In genomic region chr10:31076415-31076814, GRCm38 (mm10) we compare ENCODE assay signal across 19 mouse cellular contexts.
A peak's percentile ranks its signal among the peaks of the same experiment; 100 is the strongest.
DNase-seq lines count a peak whose midpoint lies in the region; ATAC-seq and TF ChIP-seq lines count a peak whose summit lies in the region.
"Had no signal": no experiment of that assay in that cellular context is flagged by ENCODE, and none has a peak within 500 bp of the region (broad histone marks: within the 10 kb centered on the region; RNA-seq: fewer than 3 reads in every experiment).

No protein-coding gene starts in this region.

- no peak overlapping the region for H3K9ac ChIP-seq in hindbrain, embryonic 12.5 days
- no peak overlapping the region for H3K9ac ChIP-seq in hindbrain, embryonic 11.5 days (ENCODE audit: low read depth, low read length)
- H3K9ac ChIP-seq in lung, postnatal 0 days (replicated peaks; ENCODE audit: low read depth) = no peak overlapping the region
- no peak overlapping the region for H3K9ac ChIP-seq in stomach, embryonic 14.5 days (replicated peaks; ENCODE audit: low read depth, low read length)
- H3K9ac ChIP-seq: liver, embryonic 13.5 days had no signal

- ATAC-seq in hindbrain, embryonic 12.5 days (ENCODE audit: low FRiP score) = no peak
- ATAC-seq in hindbrain, embryonic 11.5 days (ENCODE audit: low FRiP score) = no peak
- ATAC-seq in lung, postnatal 0 days = no peak
- 0 out of 2 replicates have a peak, but pooled peaks have one; percentile 44 for ATAC-seq in stomach, embryonic 14.5 days (ENCODE audit: insufficient number of reproducible peaks, insufficient read depth, low FRiP score, low read depth)
- ATAC-seq in megakaryocyte progenitor cell, adult 5-6 weeks (replicated peaks; ENCODE audit: poor library complexity) = no peak
- ATAC-seq: forebrain, embryonic 16.5 days; midbrain, embryonic 16.5 days had no signal

- H3K4me2 ChIP-seq in hindbrain, embryonic 12.5 days (replicated peaks) = 0 out of 2 replicates have a peak overlapping the region, but pooled peaks have one; percentile 11
- H3K4me2 ChIP-seq in hindbrain, embryonic 11.5 days (replicated peaks; ENCODE audit: low read depth, low read length) = no peak overlapping the region
- peak overlapping the region; percentile 27; the same call in 1 of the 2 replicates for H3K4me2 ChIP-seq in lung, postnatal 0 days (replicated peaks; ENCODE audit: low read depth, low read length)
- H3K4me2 ChIP-seq in stomach, embryonic 14.5 days (replicated peaks; ENCODE audit: low read depth, low read length) = peak overlapping the region; percentile 16; the same call in 1 of the 2 replicates
- H3K4me2 ChIP-seq: liver, embryonic 13.5 days had no signal

- TF ChIP-seq CTCF in lung, postnatal 0 days (IDR thresholded peaks at IDR 0.05) = no peak

- no peak overlapping the region for H3K27ac ChIP-seq in hindbrain, embryonic 12.5 days
- H3K27ac ChIP-seq in hindbrain, embryonic 11.5 days (ENCODE audit: low read depth, low read length) = no peak overlapping the region
- no peak overlapping the region for H3K27ac ChIP-seq in lung, postnatal 0 days (ENCODE audit: low read length)
- no peak overlapping the region for H3K27ac ChIP-seq in stomach, embryonic 14.5 days (ENCODE audit: low read length)
- H3K27ac ChIP-seq: gastrocnemius, adult 2 months; liver, embryonic 13.5 days had no signal

- H3K27me3 ChIP-seq in hindbrain, embryonic 12.5 days = no peaks in the 10 kb centered on the region
- H3K27me3 ChIP-seq in hindbrain, embryonic 11.5 days (ENCODE audit: control insufficient read depth, insufficient read depth, low read length) = no peaks in the 10 kb centered on the region
- no peaks in the 10 kb centered on the region for H3K27me3 ChIP-seq in lung, postnatal 0 days (replicated peaks; ENCODE audit: insufficient read depth, low read length)
- H3K27me3 ChIP-seq in stomach, embryonic 14.5 days (ENCODE audit: control insufficient read depth, insufficient read depth, low read length) = no peaks in the 10 kb centered on the region
- H3K27me3 ChIP-seq: liver, embryonic 13.5 days had no signal

- TF ChIP-seq EP300 in lung, postnatal 0 days (IDR thresholded peaks at IDR 0.05) = no peak

- 57% methylated on average over 8 of the region's 8 CpGs for WGBS in hindbrain, embryonic 12.5 days
- 62% methylated on average over 8 of the region's 8 CpGs for WGBS in hindbrain, embryonic 11.5 days
- WGBS in lung, postnatal 0 days = 38% methylated on average over 8 of the region's 8 CpGs
- 49% methylated on average over 8 of the region's 8 CpGs for WGBS in stomach, embryonic 14.5 days

- H3K36me3 ChIP-seq in hindbrain, embryonic 12.5 days = no peaks in the 10 kb centered on the region
- H3K36me3 ChIP-seq in hindbrain, embryonic 11.5 days (ENCODE audit: control insufficient read depth, insufficient read depth, low read length) = no peaks in the 10 kb centered on the region
- H3K36me3 ChIP-seq in lung, postnatal 0 days (ENCODE audit: insufficient read depth, low read length) = no peaks in the 10 kb centered on the region
- H3K36me3 ChIP-seq in stomach, embryonic 14.5 days (ENCODE audit: control insufficient read depth, insufficient read depth, low read length) = no peaks in the 10 kb centered on the region
- H3K36me3 ChIP-seq: liver, embryonic 13.5 days had no signal

- no peaks in the 10 kb centered on the region for H3K9me3 ChIP-seq in hindbrain, embryonic 12.5 days (replicated peaks)
- no peaks in the 10 kb centered on the region for H3K9me3 ChIP-seq in hindbrain, embryonic 11.5 days (ENCODE audit: control insufficient read depth, low read length)
- H3K9me3 ChIP-seq in lung, postnatal 0 days (ENCODE audit: low read length) = no peaks in the 10 kb centered on the region
- H3K9me3 ChIP-seq in stomach, embryonic 14.5 days (ENCODE audit: control insufficient read depth, low read depth, low read length) = no peaks in the 10 kb centered on the region
- H3K9me3 ChIP-seq: liver, embryonic 13.5 days had no signal

- no peak overlapping the region for H3K4me3 ChIP-seq in hindbrain, embryonic 12.5 days
- no peak overlapping the region for H3K4me3 ChIP-seq in hindbrain, embryonic 11.5 days (ENCODE audit: low read depth, low read length)
- no peak overlapping the region for H3K4me3 ChIP-seq in lung, postnatal 0 days (ENCODE audit: low read depth, low read length)
- no peak overlapping the region for H3K4me3 ChIP-seq in stomach, embryonic 14.5 days (ENCODE audit: low read depth, low read length)
- H3K4me3 ChIP-seq: erythroblast, embryonic 14.5 days; gastrocnemius, adult 2 months; liver, embryonic 13.5 days had no signal

- peak; percentile 4 for DNase-seq in adrenal gland, postnatal 25 days
- no peak for DNase-seq in adrenal gland, adult (ENCODE audit: inconsistent age in 2 of 2, low spot score in 1 of 2)
- no peak for DNase-seq in hindbrain, embryonic 11.5 days (ENCODE audit: low spot score)
- DNase-seq in lung, postnatal 0 days (ENCODE audit: low spot score) = no peak
- DNase-seq in lung, postnatal 4 days = no peak
- DNase-seq: adrenal gland, postnatal 10 days; cerebellum, adult 9-10 months; gastrocnemius, adult 2 months; heart, adult 18-20 months; kidney, postnatal 36 days; liver, embryonic 13.5 days; right cerebral cortex, postnatal 25 days; thymus, adult 18-20 months had no signal

- no peaks in the 10 kb centered on the region for H3K4me1 ChIP-seq in hindbrain, embryonic 12.5 days
- no peaks in the 10 kb centered on the region for H3K4me1 ChIP-seq in hindbrain, embryonic 11.5 days (replicated peaks; ENCODE audit: control insufficient read depth, insufficient read depth, low read length)
- H3K4me1 ChIP-seq in lung, postnatal 0 days (ENCODE audit: insufficient read depth, low read depth, low read length) = no peaks in the 10 kb centered on the region
- no peaks in the 10 kb centered on the region for H3K4me1 ChIP-seq in stomach, embryonic 14.5 days (ENCODE audit: control insufficient read depth, insufficient read depth, low read length)
- H3K4me1 ChIP-seq: liver, embryonic 13.5 days had no signal
